Mouse (Mus musculus) embryonic facial prominence, embryonic 12.5 days (tissue): ENCODE measurements around the gene Klhl30. TPM values are rescaled to one million over a fixed set of nuclear protein-coding genes. Genes with fewer than 3 reads are reported as not detected.

Experiments used
- ATAC-seq: fragments of 200-750 bp; cut with Nextera tagmentation; 2 replicates; pipeline ENCODE4 v1.8.0; 2017; ENCODE audit not compliant: insufficient number of reproducible peaks, insufficient read depth, low FRiP score, low TSS enrichment
- H3K27ac ChIP-seq: fragments of 300-500 bp; sonication (generic); 2 replicates; pipeline ENCODE4 v1.5.1; 2016; ENCODE audit warnings: mild to moderate bottlenecking
- H3K27me3 ChIP-seq: fragments of 300-500 bp; sonication (generic); 2 replicates; pipeline ENCODE4 v1.6.1; 2016; ENCODE audit warnings: mild to moderate bottlenecking, moderate library complexity
- H3K36me3 ChIP-seq: fragments of 300-500 bp; sonication (generic); 2 replicates; pipeline ENCODE4 v1.6.1; 2016; ENCODE audit warnings: mild to moderate bottlenecking
- H3K4me1 ChIP-seq: fragments of 300-500 bp; sonication (generic); 2 replicates; pipeline ENCODE4 v1.6.1; 2016
- H3K4me2 ChIP-seq: fragments of 300-500 bp; sonication (generic); replicated peaks from 2 replicates; pipeline ENCODE4 v1.6.1; 2016; ENCODE audit warnings: mild to moderate bottlenecking, moderate library complexity
- H3K4me3 ChIP-seq: fragments of 300-500 bp; sonication (generic); 2 replicates; pipeline ENCODE4 v1.5.1; 2016; ENCODE audit warnings: mild to moderate bottlenecking
- H3K9ac ChIP-seq: fragments of 300-500 bp; sonication (generic); 2 replicates; pipeline ENCODE4 v1.6.1; 2016; ENCODE audit warnings: mild to moderate bottlenecking, moderate library complexity
- H3K9me3 ChIP-seq: fragments of 300-500 bp; sonication (generic); 2 replicates; pipeline ENCODE4 v1.6.1; 2016; ENCODE audit warnings: mild to moderate bottlenecking, moderate library complexity
- WGBS: fragments of 180-500 bp; shearing (Covaris S2); methylation state at CpG from one replicate; pipeline ENCODE4 v1.1.7; 2016; 5-methylcytosine and 5-hydroxymethylcytosine counted together
- polyA plus RNA-seq: library from polyadenylated mRNA; unstranded; fragments of >200 nt; fragmentation: Nextera tagmentation; extraction: Ambion mirVana; gene quantifications from 2 replicates; pipeline ENCODE4 v1.2.1, GENCODE M21; 2016

Gene Klhl30
- polyA plus RNA-seq, 1 experiment from 2014 or later, result 0.46 TPM

DNA sequence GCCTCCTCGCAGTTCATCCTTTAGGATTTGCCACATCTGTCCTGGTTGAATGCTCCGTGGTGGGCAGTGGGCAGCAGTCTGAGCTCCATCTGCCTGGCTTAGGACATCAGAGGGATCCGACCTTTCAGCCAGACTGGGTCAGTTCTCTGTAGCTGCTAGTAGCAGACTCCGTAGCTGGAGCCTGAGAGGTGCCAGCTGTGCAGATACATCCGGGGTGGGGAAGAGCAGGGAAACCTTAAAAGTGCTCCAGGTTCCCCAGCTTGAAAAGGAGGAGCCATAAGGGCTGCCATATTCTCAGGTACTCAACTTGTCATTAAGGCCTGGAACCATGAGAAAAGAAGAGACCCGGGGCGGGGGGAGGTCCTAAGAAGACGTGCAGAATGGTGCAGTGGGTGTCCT lies 15.0 kb downstream of the Klhl30 start:
- Histone ChIP-seq H3K36me3 (peaks cover 10% of the 10 kb centered on the region), H3K4me3 (peak overlapping the region; percentile 42), H3K4me2 (peak overlapping the region; percentile 87), H3K4me1 (peaks cover 9% of the 10 kb centered on the region; the same call in 1 of the 2 replicates), H3K27me3 (0 out of 2 replicates have a peak, but pooled peaks cover 10% of the 10 kb centered on the region), H3K9me3 (no peaks in the 10 kb centered on the region), H3K9ac (peak overlapping the region; percentile 68; the same call in 1 of the 2 replicates), H3K27ac (no peak overlapping the region)
- no peak for ATAC-seq
- WGBS, result 24% methylated on average over 8 of the region's 8 CpGs

- Histone ChIP-seq H3K4me1 (peaks cover 9% of the 10 kb centered on the region; the same call in 1 of the 2 replicates), H3K4me3 (peak within 1 kb of the TSS; percentile 42), H3K27me3 (0 out of 2 replicates have a peak, but pooled peaks cover 10% of the 10 kb centered on the region), H3K4me2 (peak within 1 kb of the TSS; percentile 87), H3K9ac (peak within 1 kb of the TSS; percentile 68), H3K36me3 (peaks cover 15% of the 10 kb centered on the region), H3K9me3 (no peaks in the 10 kb centered on the region), H3K27ac (no peak within 1 kb of the TSS)
- 0 out of 2 replicates have a peak, but pooled peaks have one; percentile 36 for ATAC-seq
- WGBS, result 1% methylated on average over 67 of the region's 68 CpGs
Observed at GRCm38 (mm10) chr1:91366215-91367108, 15.6 kb downstream of the Klhl30 start, which contains the start of gene Erfe. Erfe (plus strand) TSS chr1:91366430.

DNA sequence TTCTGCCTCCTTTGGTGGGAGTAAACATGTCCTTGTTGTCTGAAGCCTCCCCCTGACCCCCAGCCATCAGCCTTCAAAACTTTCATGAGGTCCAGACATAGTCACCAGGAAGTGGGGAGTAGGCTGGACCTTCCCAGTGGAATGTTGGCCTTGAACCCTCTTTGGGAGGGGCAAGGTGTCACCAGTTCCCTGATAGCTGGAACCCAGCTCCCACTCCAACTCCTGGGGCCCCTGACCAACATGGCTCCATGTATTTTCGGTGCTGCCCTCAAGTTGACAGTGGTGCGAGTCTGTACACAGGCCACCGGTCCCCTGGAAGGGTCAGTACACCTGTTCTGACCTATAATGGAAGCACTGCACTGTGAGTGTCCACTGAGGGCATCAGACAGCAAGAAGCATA lies 16.5 kb downstream of the Klhl30 start:
- H3K36me3 ChIP-seq, result peaks cover 23% of the 10 kb centered on the region
- 0 out of 2 replicates have a peak, but pooled peaks cover 10% of the 10 kb centered on the region for H3K27me3 ChIP-seq
- no peak overlapping the region for H3K27ac ChIP-seq
- no peak overlapping the region for H3K4me3 ChIP-seq
- no peak for ATAC-seq
- H3K9ac ChIP-seq, result no peak overlapping the region
- 95% methylated on average over 3 of the region's 3 CpGs for WGBS
- H3K4me2 ChIP-seq, result no peak overlapping the region
- H3K4me1 ChIP-seq, result peaks cover 9% of the 10 kb centered on the region; the same call in 1 of the 2 replicates
- no peaks in the 10 kb centered on the region for H3K9me3 ChIP-seq

GRCm38 (mm10) chr1:91369408-91369807 lies 18.6 kb downstream of the Klhl30 start:
- H3K27ac ChIP-seq, result no peak overlapping the region
- 79% methylated on average over 4 of the region's 4 CpGs for WGBS
- peaks cover 43% of the 10 kb centered on the region for H3K36me3 ChIP-seq
- H3K27me3 ChIP-seq, result 0 out of 2 replicates have a peak, but pooled peaks cover 10% of the 10 kb centered on the region
- H3K9me3 ChIP-seq, result no peaks in the 10 kb centered on the region
- no peak overlapping the region for H3K4me2 ChIP-seq
- no peak overlapping the region for H3K4me3 ChIP-seq
- no peak for ATAC-seq
- no peak overlapping the region for H3K9ac ChIP-seq
- H3K4me1 ChIP-seq, result peaks cover 9% of the 10 kb centered on the region; the same call in 1 of the 2 replicates

DNA sequence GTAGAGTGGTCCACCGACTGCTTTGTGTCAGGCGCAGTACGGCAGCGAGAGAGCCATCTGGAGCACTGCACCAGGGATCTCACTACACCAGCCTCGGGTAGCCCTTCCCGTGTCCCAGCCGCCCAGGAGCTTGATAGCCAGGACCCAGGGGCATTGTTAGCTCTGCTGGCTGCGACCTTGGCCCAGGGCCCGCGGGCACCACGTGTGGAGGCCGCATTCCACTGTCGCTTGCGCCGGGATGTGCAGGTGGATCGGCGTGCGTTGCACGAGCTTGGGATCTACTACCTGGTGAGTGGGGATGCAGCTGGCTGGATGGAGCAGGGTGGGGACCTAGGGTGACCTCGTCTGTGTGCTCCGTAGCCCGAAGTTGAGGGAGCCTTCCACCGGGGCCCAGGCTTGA lies 19.2 kb downstream of the Klhl30 start:
- no peak for ATAC-seq
- 0 out of 2 replicates have a peak, but pooled peaks cover 10% of the 10 kb centered on the region for H3K27me3 ChIP-seq
- no peaks in the 10 kb centered on the region for H3K9me3 ChIP-seq
- H3K4me2 ChIP-seq, result no peak overlapping the region
- no peak overlapping the region for H3K27ac ChIP-seq
- peaks cover 9% of the 10 kb centered on the region; the same call in 1 of the 2 replicates for H3K4me1 ChIP-seq
- WGBS, result 88% methylated on average over 23 of the region's 23 CpGs
- no peak overlapping the region for H3K9ac ChIP-seq
- no peak overlapping the region for H3K4me3 ChIP-seq
- peaks cover 50% of the 10 kb centered on the region for H3K36me3 ChIP-seq

- Histone ChIP-seq H3K4me2 (no peak overlapping the region), H3K27me3 (no peaks in the 10 kb centered on the region), H3K36me3 (peaks cover 83% of the 10 kb centered on the region), H3K4me3 (no peak overlapping the region), H3K9me3 (no peaks in the 10 kb centered on the region), H3K9ac (no peak overlapping the region), H3K4me1 (no peaks in the 10 kb centered on the region), H3K27ac (no peak overlapping the region)
- ATAC-seq, result no peak
- 91% methylated on average over 6 of the region's 6 CpGs for WGBS
Observed at GRCm38 (mm10) chr1:91373414-91373835, 22.6 kb downstream of the Klhl30 start.

- H3K9me3 ChIP-seq, result no peaks in the 10 kb centered on the region
- ATAC-seq, result no peak
- H3K4me3 ChIP-seq, result no peak overlapping the region
- H3K36me3 ChIP-seq, result peaks cover 93% of the 10 kb centered on the region
- no peak overlapping the region for H3K4me2 ChIP-seq
- H3K9ac ChIP-seq, result no peak overlapping the region
- no peak overlapping the region for H3K27ac ChIP-seq
- no peaks in the 10 kb centered on the region for H3K4me1 ChIP-seq
- H3K27me3 ChIP-seq, result no peaks in the 10 kb centered on the region
- WGBS, result 59% methylated on average over 7 of the region's 7 CpGs
Observed at GRCm38 (mm10) chr1:91380453-91381090, 29.8 kb downstream of the Klhl30 start.

GRCm38 (mm10) chr1:91381091-91381471 lies 30.3 kb downstream of the Klhl30 start:
- H3K36me3 ChIP-seq, result peaks cover 92% of the 10 kb centered on the region
- H3K9ac ChIP-seq, result no peak overlapping the region
- no peaks in the 10 kb centered on the region for H3K27me3 ChIP-seq
- 91% methylated on average over 4 of the region's 4 CpGs for WGBS
- no peak overlapping the region for H3K4me3 ChIP-seq
- H3K9me3 ChIP-seq, result no peaks in the 10 kb centered on the region
- no peaks in the 10 kb centered on the region for H3K4me1 ChIP-seq
- no peak for ATAC-seq
- no peak overlapping the region for H3K27ac ChIP-seq
- no peak overlapping the region for H3K4me2 ChIP-seq

DNA sequence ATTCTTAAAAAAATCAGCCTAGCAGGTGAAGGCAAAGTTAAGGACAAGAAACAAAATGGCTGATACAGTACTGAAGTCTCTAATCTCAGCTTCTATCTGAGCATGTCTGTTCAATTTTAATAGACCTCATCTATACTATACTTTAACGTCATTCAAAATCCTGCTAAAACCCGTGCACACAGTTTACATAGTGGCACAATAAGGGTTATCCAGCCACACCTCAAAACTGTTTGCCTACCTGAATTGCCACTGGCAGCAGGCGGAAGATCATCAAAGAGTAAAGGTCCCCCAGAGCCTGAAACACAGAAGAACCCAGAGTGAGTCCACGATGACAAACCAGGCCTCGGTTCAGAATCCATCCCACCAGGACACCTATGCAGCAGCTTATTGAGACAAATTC lies 39.6 kb downstream of the Klhl30 start:
- no peaks in the 10 kb centered on the region for H3K4me1 ChIP-seq
- no peak overlapping the region for H3K4me3 ChIP-seq
- H3K4me2 ChIP-seq, result no peak overlapping the region
- H3K9me3 ChIP-seq, result no peaks in the 10 kb centered on the region
- WGBS, result 93% methylated on average over 5 of the region's 5 CpGs
- H3K27ac ChIP-seq, result no peak overlapping the region
- ATAC-seq, result no peak
- H3K27me3 ChIP-seq, result no peaks in the 10 kb centered on the region
- H3K9ac ChIP-seq, result no peak overlapping the region
- peaks cover 71% of the 10 kb centered on the region for H3K36me3 ChIP-seq

- Histone ChIP-seq H3K27ac (peak overlapping the region; percentile 90), H3K27me3 (no peaks in the 10 kb centered on the region)
- no peak for ATAC-seq
Observed at GRCm38 (mm10) chr1:91397927-91398259, 47.1 kb downstream of the Klhl30 start.

DNA sequence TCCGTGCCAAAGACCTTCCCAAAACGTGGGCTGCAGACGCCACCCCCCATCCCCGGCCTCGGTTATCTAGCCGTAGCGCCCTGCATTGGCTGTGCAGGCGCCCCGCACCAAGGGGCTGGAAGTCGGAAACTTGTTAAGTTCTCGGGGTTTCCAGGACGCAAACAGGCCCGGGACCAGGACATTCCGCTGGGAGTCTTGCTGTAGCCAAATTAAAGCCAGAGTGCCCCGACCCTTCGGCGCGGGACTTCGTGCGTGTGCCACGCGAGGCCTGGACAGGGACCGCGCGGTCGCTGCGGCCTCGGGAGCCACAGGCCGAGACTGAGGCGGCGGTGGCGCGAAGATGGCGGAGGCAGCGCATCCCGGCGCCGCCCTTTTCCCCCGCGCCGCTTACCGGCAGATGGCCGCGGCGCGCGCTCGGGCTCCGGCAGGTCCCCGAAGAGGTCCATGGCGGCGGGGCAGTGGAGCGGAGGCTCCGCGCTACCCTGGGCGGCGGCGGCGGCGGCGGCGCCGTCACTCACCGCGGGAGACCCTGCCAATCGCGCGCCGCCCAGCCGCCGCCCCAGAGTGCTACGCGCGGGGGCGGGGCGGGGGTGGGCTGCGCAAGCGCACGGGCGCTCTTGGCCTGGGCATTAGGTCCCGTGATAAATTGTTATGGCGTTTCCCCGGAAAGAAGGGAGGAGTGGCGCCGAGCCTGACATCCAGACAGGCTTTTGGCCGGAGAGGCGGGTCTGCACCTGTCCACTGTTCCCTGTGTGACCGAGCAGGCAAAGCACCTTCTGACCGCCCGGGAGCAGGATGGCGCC lies 47.6 kb downstream of the Klhl30 start, which contains the start of gene Ilkap:
Gene Ilkap (minus strand): TSS at position 556 of the 803 bp plus-strand sequence.
- H3K27ac ChIP-seq, result peak within 1 kb of the TSS; percentile 90
- H3K4me2 ChIP-seq, result peak within 1 kb of the TSS; percentile 94
- H3K9ac ChIP-seq, result peak within 1 kb of the TSS; percentile 94
- no peaks in the 10 kb centered on the region for H3K27me3 ChIP-seq
- H3K36me3 ChIP-seq, result peaks cover 12% of the 10 kb centered on the region; the same call in 1 of the 2 replicates
- no peaks in the 10 kb centered on the region for H3K9me3 ChIP-seq
- H3K4me3 ChIP-seq, result peak within 1 kb of the TSS; percentile 92
- under 1% methylated on average over 87 of the region's 91 CpGs for WGBS
- peaks cover 15% of the 10 kb centered on the region for H3K4me1 ChIP-seq
- ATAC-seq, result peak; percentile 92

More at GRCm38 (mm10) chr1:91397927-91398259, 47.1 kb downstream of the Klhl30 start:
- 1% methylated on average over 12 of the region's 12 CpGs for WGBS
- H3K4me3 ChIP-seq, result peak overlapping the region; percentile 92
- peaks cover 15% of the 10 kb centered on the region for H3K4me1 ChIP-seq
- no peaks in the 10 kb centered on the region for H3K9me3 ChIP-seq
- H3K9ac ChIP-seq, result peak overlapping the region; percentile 94
- H3K36me3 ChIP-seq, result peaks cover 18% of the 10 kb centered on the region
- H3K4me2 ChIP-seq, result peak overlapping the region; percentile 94
